Mouse (Mus musculus) megakaryocyte progenitor cell, adult 5-6 weeks (primary cell): ENCODE measurements at regions not wholly inside any gene's neighbourhood (a gene's known extent, or its start where the extent isn't known, plus 50 kb on each side); places are given as distances from the start of the nearest gene placed in this dataset.
A peak's percentile ranks its signal among the peaks of the same experiment; 100 is the strongest.

Experiments used
- ATAC-seq: replicated peaks from 2 replicates; pipeline ENCODE4 v1.8.0; 2016; ENCODE audit warnings: mild to moderate bottlenecking, moderate TSS enrichment, inconsistent platforms; ENCODE audit not compliant: poor library complexity

GRCm38 (mm10) chr12:49945628-49946220, 560.8 kb downstream of the Gm43517 start:
- no peak for ATAC-seq

- no peak for ATAC-seq
These were observed 561.8 kb downstream of the Gm43517 start for GRCm38 (mm10) chr12:49946752-49947260.

GRCm38 (mm10) chr12:49950986-49951385, 566.0 kb downstream of the Gm43517 start:
- ATAC-seq: no peak

GRCm38 (mm10) chr12:49951821-49952220, 566.8 kb downstream of the Gm43517 start:
- peak; percentile 57 for ATAC-seq

- no peak for ATAC-seq
These were observed 583.1 kb downstream of the Gm43517 start for GRCm38 (mm10) chr12:49968072-49968471.

- no peak for ATAC-seq
These were observed 584.6 kb downstream of the Gm43517 start for GRCm38 (mm10) chr12:49969546-49969945.

- no peak for ATAC-seq
These were observed 589.8 kb downstream of the Gm43517 start for GRCm38 (mm10) chr12:49974591-49975323.

GRCm38 (mm10) chr12:49975553-49975952, 590.6 kb downstream of the Gm43517 start:
- ATAC-seq: no peak

- no peak for ATAC-seq
These were observed 607.6 kb downstream of the Gm43517 start for GRCm38 (mm10) chr12:49992501-49993079.

- no peak for ATAC-seq
These were observed 610.0 kb downstream of the Prkd1 start for GRCm38 (mm10) chr12:50038808-50039374.

- no peak for ATAC-seq
These were observed 587.6 kb downstream of the Prkd1 start for GRCm38 (mm10) chr12:50061286-50061685.

- no peak for ATAC-seq
These were observed 582.5 kb downstream of the Prkd1 start for GRCm38 (mm10) chr12:50066394-50066793.

GRCm38 (mm10) chr12:50071797-50072196, 577.1 kb downstream of the Prkd1 start:
- ATAC-seq: no peak

- no peak for ATAC-seq
These were observed 576.5 kb downstream of the Prkd1 start for GRCm38 (mm10) chr12:50072359-50072758.

- no peak for ATAC-seq
These were observed 575.2 kb downstream of the Prkd1 start for GRCm38 (mm10) chr12:50073684-50074083.

GRCm38 (mm10) chr12:50081157-50081556, 567.7 kb downstream of the Prkd1 start:
- ATAC-seq: no peak

- no peak for ATAC-seq
These were observed 567.3 kb downstream of the Prkd1 start for GRCm38 (mm10) chr12:50081571-50081970.

GRCm38 (mm10) chr12:50084517-50084916, 564.4 kb downstream of the Prkd1 start:
- ATAC-seq: no peak

GRCm38 (mm10) chr12:50111246-50112044, 537.5 kb downstream of the Prkd1 start:
- ATAC-seq: no peak

- no peak for ATAC-seq
These were observed 536.8 kb downstream of the Prkd1 start for GRCm38 (mm10) chr12:50112081-50112491.

- ATAC-seq: no peak
These were observed 533.0 kb downstream of the Prkd1 start for GRCm38 (mm10) chr12:50115855-50116254.
